Mouse (Mus musculus) heart, postnatal 0 days (tissue): Measurements from ENCODE around the gene Adamts16. TPM values are rescaled to one million over a fixed set of nuclear protein-coding genes. Genes with fewer than 3 reads are reported as not detected.

Experiments used
- ATAC-seq: fragments of 200-750 bp; cut with Nextera tagmentation; 2 replicates; pipeline ENCODE4 v1.8.0; 2017; ENCODE audit warnings: low read depth, moderate number of reproducible peaks, moderate library complexity; ENCODE audit not compliant: insufficient read depth
- DNase-seq: peaks from one replicate; pipeline ENCODE4 v3.0.0-alpha.2; 2016; ENCODE audit warnings: low spot score
- H3K27ac ChIP-seq: fragments of 300-500 bp; sonication (generic); 2 replicates; pipeline ENCODE4 v1.5.1; 2014; ENCODE audit warnings: low read depth, mild to moderate bottlenecking
- H3K27me3 ChIP-seq: fragments of 300-500 bp; sonication (generic); 2 replicates; pipeline ENCODE4 v1.6.1; 2014; ENCODE audit warnings: low read length, mixed read lengths; ENCODE audit not compliant: control insufficient read depth, insufficient read depth
- H3K36me3 ChIP-seq: fragments of 300-500 bp; sonication (generic); replicated peaks from 2 replicates; pipeline ENCODE4 v1.6.1; 2014; ENCODE audit warnings: low read length, mixed read lengths; ENCODE audit not compliant: control insufficient read depth, insufficient read depth
- H3K4me1 ChIP-seq: fragments of 300-500 bp; sonication (generic); 2 replicates; pipeline ENCODE4 v1.6.1; 2014; ENCODE audit warnings: antibody characterized with exemption; ENCODE audit not compliant: control insufficient read depth, insufficient read depth
- H3K4me2 ChIP-seq: fragments of 300-500 bp; sonication (generic); 2 replicates; pipeline ENCODE4 v1.6.1; 2014; ENCODE audit warnings: low read depth, mild to moderate bottlenecking, low read length, moderate library complexity
- H3K4me3 ChIP-seq: fragments of 300-500 bp; sonication (generic); 2 replicates; pipeline ENCODE4 v1.5.1; 2014; ENCODE audit warnings: low read depth, low read length
- H3K9ac ChIP-seq: fragments of 300-500 bp; sonication (generic); replicated peaks from 2 replicates; pipeline ENCODE4 v1.6.1; 2014; ENCODE audit warnings: low read depth, low read length, mixed read lengths
- H3K9me3 ChIP-seq: fragments of 300-500 bp; sonication (generic); replicated peaks from 2 replicates; pipeline ENCODE4 v1.6.1; 2016; ENCODE audit warnings: low read length; ENCODE audit not compliant: control insufficient read depth
- CTCF ChIP-seq: IDR thresholded peaks from 2 replicates; pipeline ENCODE4 v1.5.1; 2016; ENCODE audit warnings: antibody characterized with exemption, control low read depth, low read depth
- EP300 ChIP-seq: IDR thresholded peaks from 2 replicates; pipeline ENCODE4 v1.6.1; 2016; ENCODE audit warnings: antibody characterized with exemption, low read depth
- WGBS: fragments of 180-500 bp; shearing (Covaris S2); extraction: QIAGEN DNeasy Blood & Tissue Kit; methylation state at CpG from one replicate; pipeline ENCODE4 v1.1.7; 2014; 5-methylcytosine and 5-hydroxymethylcytosine counted together
- polyA plus RNA-seq: library from polyadenylated mRNA; unstranded; fragments of >200 nt; fragmentation: Nextera tagmentation; extraction: Ambion mirVana; gene quantifications from 2 replicates; pipeline ENCODE4 v1.2.1, GENCODE M21; 2015
- total RNA-seq: library from RNA; depleted of rRNA; stranded (reverse); fragments of >200 nt; gene quantifications from 2 replicates; pipeline ENCODE4 v1.2.3, GENCODE M21; 2014; ENCODE audit warnings: low replicate concordance

The Adamts16 gene
- total and polyA plus RNA-seq, 2 experiments from 2014 or later = 0.05 to 0.57 TPM

- Histone ChIP-seq H3K9ac (no peak overlapping the region), H3K36me3 (no peaks in the 10 kb centered on the region), H3K27ac (no peak overlapping the region), H3K4me3 (no peak overlapping the region), H3K9me3 (no peaks in the 10 kb centered on the region), H3K27me3 (no peaks in the 10 kb centered on the region), H3K4me1 (peaks cover 4% of the 10 kb centered on the region; the same call in 1 of the 2 replicates), H3K4me2 (no peak overlapping the region)
- 86% methylated on average over 1 of the region's 1 CpGs for WGBS
- TF ChIP-seq CTCF = no peak
- no peak for TF ChIP-seq EP300
- no peak for DNase-seq
- no peak for ATAC-seq
Observed at GRCm38 (mm10) chr13:70802849-70803248, 38.8 kb downstream of the Adamts16 start.

GRCm38 (mm10) chr13:70799322-70799721, 42.3 kb downstream of the Adamts16 start:
- H3K9ac ChIP-seq = no peak overlapping the region
- 35% methylated on average over 3 of the region's 3 CpGs for WGBS
- H3K27ac ChIP-seq = no peak overlapping the region
- no peak for DNase-seq
- no peaks in the 10 kb centered on the region for H3K36me3 ChIP-seq
- H3K4me3 ChIP-seq = no peak overlapping the region
- TF ChIP-seq EP300 = no peak
- no peak for TF ChIP-seq CTCF
- H3K9me3 ChIP-seq = no peaks in the 10 kb centered on the region
- peaks cover 4% of the 10 kb centered on the region; the same call in 1 of the 2 replicates for H3K4me1 ChIP-seq
- no peak for ATAC-seq
- H3K4me2 ChIP-seq = no peak overlapping the region
- H3K27me3 ChIP-seq = no peaks in the 10 kb centered on the region

- Histone ChIP-seq H3K4me2 (no peak overlapping the region), H3K36me3 (no peaks in the 10 kb centered on the region), H3K9ac (no peak overlapping the region), H3K9me3 (no peaks in the 10 kb centered on the region), H3K4me1 (peaks cover 4% of the 10 kb centered on the region; the same call in 1 of the 2 replicates), H3K27me3 (no peaks in the 10 kb centered on the region), H3K27ac (no peak overlapping the region), H3K4me3 (no peak overlapping the region)
- DNase-seq = no peak
- TF ChIP-seq EP300 (no peak), CTCF (no peak)
- 34% methylated on average over 5 of the region's 5 CpGs for WGBS
- peak; percentile 77 for ATAC-seq
Observed at GRCm38 (mm10) chr13:70798396-70798795, 43.2 kb downstream of the Adamts16 start.

- Histone ChIP-seq H3K27me3 (0 out of 2 replicates have a peak, but pooled peaks cover 3% of the 10 kb centered on the region), H3K9ac (no peak overlapping the region), H3K36me3 (no peaks in the 10 kb centered on the region), H3K9me3 (no peaks in the 10 kb centered on the region), H3K4me2 (no peak overlapping the region), H3K4me3 (no peak overlapping the region), H3K4me1 (no peaks in the 10 kb centered on the region), H3K27ac (no peak overlapping the region)
- WGBS = 68% methylated on average over 8 of the region's 8 CpGs
- no peak for DNase-seq
- no peak for ATAC-seq
- TF ChIP-seq EP300 (no peak), CTCF (no peak)
Observed at GRCm38 (mm10) chr13:70794074-70794572, 47.5 kb downstream of the Adamts16 start.

- H3K4me3 ChIP-seq = no peak overlapping the region
- H3K36me3 ChIP-seq = no peaks in the 10 kb centered on the region
- no peak for ATAC-seq
- H3K9ac ChIP-seq = no peak overlapping the region
- no peaks in the 10 kb centered on the region for H3K4me1 ChIP-seq
- DNase-seq = no peak
- H3K27ac ChIP-seq = no peak overlapping the region
- TF ChIP-seq EP300 = no peak
- no peak for TF ChIP-seq CTCF
- WGBS = 64% methylated on average over 4 of the region's 4 CpGs
- H3K4me2 ChIP-seq = no peak overlapping the region
- no peaks in the 10 kb centered on the region for H3K9me3 ChIP-seq
- 0 out of 2 replicates have a peak, but pooled peaks cover 3% of the 10 kb centered on the region for H3K27me3 ChIP-seq
Observed at GRCm38 (mm10) chr13:70793660-70794059, 48.0 kb downstream of the Adamts16 start.

GRCm38 (mm10) chr13:70792950-70793349, 48.7 kb downstream of the Adamts16 start:
- Histone ChIP-seq H3K9ac (no peak overlapping the region), H3K27me3 (0 out of 2 replicates have a peak, but pooled peaks cover 3% of the 10 kb centered on the region), H3K36me3 (no peaks in the 10 kb centered on the region), H3K9me3 (no peaks in the 10 kb centered on the region), H3K27ac (no peak overlapping the region), H3K4me2 (no peak overlapping the region), H3K4me1 (no peaks in the 10 kb centered on the region), H3K4me3 (no peak overlapping the region)
- TF ChIP-seq EP300 (no peak), CTCF (no peak)
- DNase-seq = no peak
- no peak for ATAC-seq
- 81% methylated on average over 7 of the region's 7 CpGs for WGBS
